34 mouse cellular contexts compared by ENCODE assay signal in the genomic region with DNA sequence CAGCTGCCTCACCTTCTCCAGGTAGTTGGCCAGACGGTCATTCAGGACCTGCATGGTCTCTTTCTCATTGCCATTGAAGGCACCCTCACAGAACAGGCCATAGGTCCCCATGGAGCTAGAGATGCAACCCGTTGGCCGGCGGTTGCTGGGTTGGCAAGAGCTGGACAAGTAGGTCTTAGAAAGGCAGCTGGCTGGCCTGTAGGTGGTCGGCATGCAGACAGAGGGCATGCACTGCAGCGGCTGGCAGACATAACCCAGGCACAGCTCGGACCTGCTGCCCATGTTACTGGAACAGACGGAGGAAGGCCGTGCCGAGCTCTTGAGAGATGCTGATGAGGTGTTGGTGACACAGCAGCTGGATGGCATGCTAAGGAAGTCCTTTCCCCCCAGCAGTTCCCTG. TPM values are rescaled to one million over a fixed set of nuclear protein-coding genes. Genes with fewer than 3 reads are reported as not detected.
"Had no signal": no experiment of that assay in that cellular context is flagged by ENCODE, and none has a peak within 500 bp of the region (broad histone marks: within the 10 kb centered on the region; RNA-seq: fewer than 3 reads in every experiment).

A gene (minus strand): TSS at position 366 of the 400 bp plus-strand sequence.

- H3K4me1 ChIP-seq: embryonic facial prominence, embryonic 12.5 days; embryonic facial prominence, embryonic 13.5 days; embryonic facial prominence, embryonic 15.5 days; forebrain, embryonic 10.5 days; forebrain, embryonic 12.5 days; forebrain, embryonic 13.5 days; forebrain, embryonic 15.5 days had no signal

- H3K4me3 ChIP-seq: embryonic facial prominence, embryonic 10.5 days; embryonic facial prominence, embryonic 12.5 days; embryonic facial prominence, embryonic 13.5 days; embryonic facial prominence, embryonic 15.5 days; erythroblast, embryonic 14.5 days; forebrain, embryonic 10.5 days; forebrain, embryonic 12.5 days; forebrain, embryonic 13.5 days; forebrain, embryonic 15.5 days; gastrocnemius, adult 2 months; heart, adult 2 months had no signal

- DNase-seq: cerebellum, adult 2 months; cerebellum, adult 9-10 months; cerebellum, adult 9-11 months; cerebellum, postnatal 25 days; cerebellum, postnatal 36 days; embryo, embryonic 11 days; forebrain, postnatal 0 days; gastrocnemius, adult 2 months; gastrocnemius, postnatal 10 days; gastrocnemius, postnatal 14 days; gastrocnemius, postnatal 25 days; gastrocnemius, postnatal 36 days; heart, adult 11 months; heart, adult 18-20 months; heart, adult 2 months had no signal

RNA-seq across cellular contexts. Expression of the gene that starts here (rescaled TPM):
- total RNA-seq: common myeloid progenitor, adult 5-6 weeks; forebrain, postnatal 0 days; gastrocnemius, adult 18-20 months; gastrocnemius, adult 2 months; gastrocnemius, adult 8-10 months; gastrocnemius, postnatal 10 days; gastrocnemius, postnatal 14 days; gastrocnemius, postnatal 25 days; gastrocnemius, postnatal 36 days; gastrocnemius, postnatal 4 days; granulocyte monocyte progenitor cell, adult 5-6 weeks; heart, adult 18-20 months; heart, adult 2 months; heart, adult 8-10 months had no signal
- polyA plus RNA-seq: cerebellum, adult 2 months; embryonic facial prominence, embryonic 10.5 days; embryonic facial prominence, embryonic 11.5 days; embryonic facial prominence, embryonic 12.5 days; erythroblast, embryonic 14.5 days; forebrain, embryonic 10.5 days; forebrain, embryonic 11.5 days; forebrain, embryonic 12.5 days; forebrain, embryonic 13.5 days; forebrain, embryonic 14.5 days; forebrain, embryonic 15.5 days; forebrain, embryonic 16.5 days; forebrain, postnatal 0 days; heart, adult 2 months had no signal
